Mouse (Mus musculus) lung, embryonic 15.5 days (tissue): Measurements from ENCODE around the gene Art3. TPM values are rescaled to one million over a fixed set of nuclear protein-coding genes. Genes with fewer than 3 reads are reported as not detected.

Experiments
- microRNA-seq: library from miRNA; unstranded; fragments of <30 nt; microRNA quantifications from one replicate; pipeline ENCODE4, GENCODE M21; 2016
- polyA plus RNA-seq: library from polyadenylated mRNA; unstranded; fragments of >200 nt; fragmentation: Nextera tagmentation; extraction: Ambion mirVana; gene quantifications from 2 replicates; pipeline ENCODE4 v1.2.1, GENCODE M21; 2015

Art3 gene
- polyA plus RNA-seq, 1 experiment from 2014 or later: 9.5 TPM

Small RNA genes within 50 kb of the gene (microRNA-seq; reads per million reads assigned to microRNA genes)
- gene Mir6415: not detected

Other genes with a start within 250 kb of the Art3 start
- gene G3bp2, start 248.1 kb upstream of the Art3 start, polyA plus RNA-seq: 152 and 157 TPM in 2 replicates
- gene Uso1, start 193.9 kb upstream of the Art3 start, polyA plus RNA-seq: 35.9 and 38.0 TPM in 2 replicates
- not detected in 2 replicates for gene U90926, start 116.4 kb upstream of the Art3 start, polyA plus RNA-seq
- 0.16 and 0.25 TPM in 2 replicates for gene Ppef2, start 75.5 kb upstream of the Art3 start, polyA plus RNA-seq
- gene Naaa, start 53.7 kb upstream of the Art3 start, polyA plus RNA-seq: 10.9 and 12.5 TPM in 2 replicates
- gene Sdad1, start 21.3 kb upstream of the Art3 start, polyA plus RNA-seq: 32.6 and 35.4 TPM in 2 replicates
- gene Cxcl9, start 3.7 kb upstream of the Art3 start, polyA plus RNA-seq: not detected in 2 replicates
- 0.59 and 3.5 TPM in 2 replicates for gene Cxcl10, start 17.1 kb downstream of the Art3 start, polyA plus RNA-seq
- 55.7 and 56.8 TPM in 2 replicates for gene Nup54, start 103.4 kb downstream of the Art3 start, polyA plus RNA-seq
- 15.9 and 17.2 TPM in 2 replicates for gene Scarb2, start 175.0 kb downstream of the Art3 start, polyA plus RNA-seq
- gene Fam47e, start 223.2 kb downstream of the Art3 start, polyA plus RNA-seq: 1.2 and 1.8 TPM in 2 replicates